Mouse (Mus musculus) liver, embryonic 14.5 days (tissue): ENCODE measurements around the gene Fbxo10. TPM values are rescaled to one million over a fixed set of nuclear protein-coding genes. Genes with fewer than 3 reads are reported as not detected.
"Not testable (repeated sequence)": the region's sequence is repeated elsewhere in the genome, so short reads cannot be mapped to it uniquely, and the experiment has no call there.

Source experiments
- ATAC-seq: fragments of 200-750 bp; cut with Nextera tagmentation; 2 replicates; pipeline ENCODE4 v1.8.0; 2017; ENCODE audit warnings: moderate number of reproducible peaks, mild to moderate bottlenecking, moderate library complexity; ENCODE audit not compliant: insufficient read depth
- DNase-seq, 3 experiments: peaks; one replicate each; pipeline ENCODE4 v3.0.0-alpha.2; 2012 to 2013; ENCODE audit warnings: low read depth in 3 of 3, low spot score in 3 of 3
- H3K27ac ChIP-seq: fragments of 300-500 bp; sonication (generic); 2 replicates; pipeline ENCODE4 v1.5.1; 2014; ENCODE audit warnings: moderate library complexity, mild to moderate bottlenecking, control low read depth, inconsistent platforms
- H3K27me3 ChIP-seq: fragments of 300-500 bp; sonication (generic); 2 replicates; pipeline ENCODE4 v1.6.1; 2014; ENCODE audit warnings: mild to moderate bottlenecking, low read length, moderate library complexity; ENCODE audit not compliant: control insufficient read depth, insufficient read depth
- H3K36me3 ChIP-seq: fragments of 300-500 bp; sonication (generic); replicated peaks from 2 replicates; pipeline ENCODE4 v1.6.1; 2014; ENCODE audit warnings: low read depth; ENCODE audit not compliant: control insufficient read depth, insufficient read depth
- H3K4me1 ChIP-seq, 2 experiments: fragments of 200-500 bp in 1 of 2; fragments of 300-500 bp in 1 of 2; sonication (generic) in 1 of 2; replicated peaks; 2 replicates each; pipeline ENCODE4 v1.6.1; 2012 to 2014; ENCODE audit warnings: antibody characterized with exemption in 1 of 2, inconsistent platforms in 1 of 2, low read length in 1 of 2; ENCODE audit not compliant: control insufficient read depth in 2 of 2, insufficient read depth in 2 of 2
- H3K4me2 ChIP-seq: fragments of 300-500 bp; sonication (generic); 2 replicates; pipeline ENCODE4 v1.6.1; 2014; ENCODE audit warnings: low read depth, mild to moderate bottlenecking, control low read depth, moderate library complexity
- H3K4me3 ChIP-seq, 2 experiments: fragments of 200-500 bp in 1 of 2; fragments of 300-500 bp in 1 of 2; sonication (generic) in 1 of 2; 2 replicates each; pipeline ENCODE4 v1.5.1; 2012 to 2014; ENCODE audit warnings: low read depth in 2 of 2, low read length in 2 of 2, mild to moderate bottlenecking in 2 of 2, control low read depth in 1 of 2, inconsistent platforms in 1 of 2, moderate library complexity in 1 of 2; ENCODE audit not compliant: insufficient read depth in 1 of 2
- H3K9ac ChIP-seq: fragments of 300-500 bp; sonication (generic); replicated peaks from 2 replicates; pipeline ENCODE4 v1.6.1; 2014; ENCODE audit warnings: mild to moderate bottlenecking, control low read depth, moderate library complexity
- H3K9me3 ChIP-seq: fragments of 300-500 bp; sonication (generic); 2 replicates; pipeline ENCODE4 v1.6.1; 2016; ENCODE audit warnings: low read length, mixed read lengths; ENCODE audit not compliant: control insufficient read depth
- CTCF ChIP-seq: IDR thresholded peaks from 2 replicates; pipeline ENCODE4 v1.5.1; 2016; ENCODE audit warnings: antibody characterized with exemption, low read depth, control low read depth
- EP300 ChIP-seq: IDR thresholded peaks from 2 replicates; pipeline ENCODE4 v1.6.1; 2016; ENCODE audit warnings: antibody characterized with exemption, low read depth
- WGBS: fragments of 180-500 bp; shearing (Covaris S2); extraction: QIAGEN DNeasy Blood & Tissue Kit; methylation state at CpG from one replicate; pipeline ENCODE4 v1.1.7; 2014; ENCODE audit not compliant: insufficient replicate concordance; 5-methylcytosine and 5-hydroxymethylcytosine counted together
- polyA plus RNA-seq, 2 experiments: library from polyadenylated mRNA; depleted of rRNA in 1 of 2; stranded (reverse) in 1 of 2; unstranded in 1 of 2; fragments of >200 nt; fragmentation: Nextera tagmentation in 1 of 2; extraction: Ambion mirVana in 1 of 2; gene quantifications; 2 replicates each; pipeline versions ENCODE4 v1.2.1 to v1.2.3; 2012 to 2014

Fbxo10 gene
- polyA plus RNA-seq, 2 experiments, result 2.4 to 4.3 TPM

- H3K4me1 ChIP-seq, result peaks cover 0 to 21% of the 10 kb centered on the region in 2 experiments
- H3K9ac ChIP-seq, result no peak overlapping the region
- TF ChIP-seq CTCF (no peak), EP300 (no peak)
- no peaks in the 10 kb centered on the region for H3K36me3 ChIP-seq
- ATAC-seq (no peak), DNase-seq (no peak)
- H3K4me2 ChIP-seq, result no peak overlapping the region
- 62% methylated on average over 4 of the region's 4 CpGs for WGBS
- no peak overlapping the region for H3K4me3 ChIP-seq
- no peaks in the 10 kb centered on the region for H3K27me3 ChIP-seq
- no peak overlapping the region for H3K27ac ChIP-seq
- H3K9me3 ChIP-seq, result no peaks in the 10 kb centered on the region
Observed at GRCm38 (mm10) chr4:45067742-45068141, 16.7 kb downstream of the Fbxo10 start.

- whole genome bisulfite sequencing, result 13% methylated on average over 2 of the region's 2 CpGs
- Histone ChIP-seq H3K9me3 (no peaks in the 10 kb centered on the region), H3K9ac (no peak overlapping the region), H3K27me3 (no peaks in the 10 kb centered on the region), H3K27ac (no peak overlapping the region), H3K4me2 (no peak overlapping the region), H3K4me1 (peaks cover 0 to 10% of the 10 kb centered on the region in 2 experiments; a peak in 3 of 4 replicates), H3K4me3 (no peak overlapping the region), H3K36me3 (no peaks in the 10 kb centered on the region)
- DNase-seq, result no peak
- no peak for ATAC-seq
- TF ChIP-seq EP300, result no peak
- TF ChIP-seq CTCF, result no peak
Observed at GRCm38 (mm10) chr4:45066036-45066730, 18.2 kb downstream of the Fbxo10 start.

- Histone ChIP-seq H3K27ac (no peak overlapping the region), H3K4me2 (no peak overlapping the region), H3K36me3 (no peaks in the 10 kb centered on the region), H3K9ac (no peak overlapping the region), H3K27me3 (no peaks in the 10 kb centered on the region), H3K4me1 (peaks cover 0 to 2% of the 10 kb centered on the region in 2 experiments; a peak in 1 of 4 replicates), H3K4me3 (no peak overlapping the region), H3K9me3 (no peaks in the 10 kb centered on the region)
- 69% methylated on average over 2 of the region's 2 CpGs for WGBS
- TF ChIP-seq EP300, result no peak
- TF ChIP-seq CTCF, result no peak
- no peak for DNase-seq
- ATAC-seq, result no peak
Observed at GRCm38 (mm10) chr4:45064577-45064976, 19.8 kb downstream of the Fbxo10 start.

GRCm38 (mm10) chr4:45063836-45064235 is 20.6 kb downstream of the Fbxo10 start:
- not testable (repeated sequence) for H3K27me3 ChIP-seq, H3K27ac ChIP-seq, H3K4me3 ChIP-seq, H3K9me3 ChIP-seq, H3K4me2 ChIP-seq, H3K9ac ChIP-seq, DNase-seq, ATAC-seq, H3K4me1 ChIP-seq, H3K36me3 ChIP-seq
- WGBS, result 68% methylated on average over 1 of the region's 1 CpGs

DNA sequence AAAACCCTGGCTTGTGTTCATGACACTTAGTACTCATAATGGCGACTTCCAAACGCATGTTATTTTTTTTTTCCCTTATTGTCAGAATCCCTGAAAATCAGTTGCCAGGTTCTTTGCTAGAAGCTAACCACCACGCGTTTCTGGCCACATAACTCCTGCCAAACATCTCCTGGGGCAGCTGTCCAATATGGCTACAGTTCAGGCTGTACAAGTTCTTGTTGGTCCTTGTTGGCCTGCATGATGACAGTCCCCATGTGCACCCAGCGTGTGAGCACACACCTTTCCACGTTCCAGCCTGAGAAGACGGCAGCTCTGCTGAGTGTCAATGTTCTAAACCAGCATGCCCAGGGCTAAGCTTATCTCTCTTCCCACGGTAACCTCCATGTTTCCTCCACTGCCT is 29.0 kb downstream of the Fbxo10 start:
- WGBS, result 66% methylated on average over 8 of the region's 8 CpGs
- no peak overlapping the region for H3K4me2 ChIP-seq
- DNase-seq (no peak), ATAC-seq (no peak)
- no peaks in the 10 kb centered on the region for H3K9me3 ChIP-seq
- no peak overlapping the region for H3K27ac ChIP-seq
- no peak overlapping the region for H3K4me3 ChIP-seq
- peaks cover 2% of the 10 kb centered on the region; the same call in 1 of the 2 replicates for H3K36me3 ChIP-seq
- no peak for TF ChIP-seq CTCF
- H3K27me3 ChIP-seq, result no peaks in the 10 kb centered on the region
- H3K9ac ChIP-seq, result no peak overlapping the region
- H3K4me1 ChIP-seq, result no peaks in the 10 kb centered on the region
